Mouse (Mus musculus) heart, adult 2 months (tissue): ENCODE results near the gene Haao.

Experiments used
- CTCF ChIP-seq: fragments of 200-600 bp; IDR thresholded peaks from 2 replicates; pipeline ENCODE4 v1.8.1; 2022; ENCODE audit warnings: antibody characterized with exemption, mild to moderate bottlenecking, moderate library complexity
- EP300 ChIP-seq: fragments of 200-500 bp; IDR thresholded peaks from 2 replicates; pipeline ENCODE4 v1.6.1; 2011; ENCODE audit warnings: low read depth, low read length, control low read depth; ENCODE audit not compliant: insufficient read depth

DNA sequence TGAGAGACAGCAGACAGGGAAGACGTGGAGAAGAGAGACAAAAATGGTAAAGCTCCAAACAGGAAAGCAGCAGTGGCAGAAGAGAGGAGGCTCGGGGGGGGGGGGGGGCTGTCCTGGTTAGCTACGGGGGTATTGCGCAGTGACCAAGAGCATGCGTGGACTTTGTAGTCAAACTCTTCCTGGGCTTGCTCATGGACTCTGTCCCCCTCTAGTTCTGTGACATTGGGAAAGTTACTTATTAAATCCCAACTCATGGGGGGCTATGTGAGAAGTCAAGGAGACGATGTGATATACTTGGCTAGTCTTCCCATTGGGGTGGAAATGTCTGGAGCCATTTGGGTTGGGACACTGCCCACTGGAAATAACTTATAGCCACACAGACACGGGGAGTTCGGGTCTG is 2.2 kb downstream of the Haao start:
- no peak for TF ChIP-seq CTCF
- TF ChIP-seq EP300, result no peak
